Mouse (Mus musculus) midbrain, postnatal 0 days (tissue): Measurements from ENCODE around the gene Ywhah. TPM values are rescaled to one million over a fixed set of nuclear protein-coding genes. Genes with fewer than 3 reads are reported as not detected.
A peak's percentile ranks its signal among the peaks of the same experiment; 100 is the strongest.
"Not testable (repeated sequence)": the region's sequence is repeated elsewhere in the genome, so short reads cannot be mapped to it uniquely, and the experiment has no call there.

Experiments
- ATAC-seq: fragments of 200-750 bp; cut with Nextera tagmentation; 2 replicates; pipeline ENCODE4 v1.8.0; 2017; ENCODE audit warnings: moderate number of reproducible peaks, mild to moderate bottlenecking, moderate TSS enrichment, moderate library complexity; ENCODE audit not compliant: low FRiP score
- DNase-seq: peaks from one replicate; pipeline ENCODE4 v3.0.0-alpha.2; 2015; ENCODE audit warnings: low spot score
- H3K27ac ChIP-seq: fragments of 300-500 bp; sonication (generic); 2 replicates; pipeline ENCODE4 v1.5.1; 2014; ENCODE audit warnings: low read depth, mild to moderate bottlenecking, low read length, mixed read lengths
- H3K27me3 ChIP-seq: fragments of 300-500 bp; sonication (generic); 2 replicates; pipeline ENCODE4 v1.6.1; 2014; ENCODE audit warnings: low read length, control low read depth, mixed read lengths; ENCODE audit not compliant: insufficient read depth
- H3K36me3 ChIP-seq: fragments of 300-500 bp; sonication (generic); 2 replicates; pipeline ENCODE4 v1.6.1; 2014; ENCODE audit warnings: low read length, control low read depth, mixed read lengths; ENCODE audit not compliant: insufficient read depth
- H3K4me1 ChIP-seq: fragments of 300-500 bp; sonication (generic); 2 replicates; pipeline ENCODE4 v1.6.1; 2014; ENCODE audit warnings: mild to moderate bottlenecking, control low read depth, antibody characterized with exemption, low read length, mixed read lengths; ENCODE audit not compliant: insufficient read depth
- H3K4me2 ChIP-seq: fragments of 300-500 bp; sonication (generic); 2 replicates; pipeline ENCODE4 v1.6.1; 2014; ENCODE audit warnings: low read depth, mild to moderate bottlenecking, low read length, mixed read lengths; ENCODE audit not compliant: poor library complexity, severe bottlenecking
- H3K4me3 ChIP-seq: fragments of 300-500 bp; sonication (generic); 2 replicates; pipeline ENCODE4 v1.5.1; 2014; ENCODE audit warnings: low read depth, mild to moderate bottlenecking, low read length, moderate library complexity
- H3K9ac ChIP-seq: fragments of 300-500 bp; sonication (generic); replicated peaks from 2 replicates; pipeline ENCODE4 v1.6.1; 2014; ENCODE audit warnings: mild to moderate bottlenecking, low read length, moderate library complexity, mixed read lengths; ENCODE audit not compliant: poor library complexity, severe bottlenecking
- H3K9me3 ChIP-seq: fragments of 300-500 bp; sonication (generic); 2 replicates; pipeline ENCODE4 v1.6.1; 2016; ENCODE audit warnings: low read length, control low read depth
- CTCF ChIP-seq: IDR thresholded peaks from 2 replicates; pipeline ENCODE4 v1.5.1; 2016; ENCODE audit warnings: antibody characterized with exemption, mild to moderate bottlenecking
- WGBS: fragments of 180-500 bp; shearing (Covaris S2); extraction: QIAGEN DNeasy Blood & Tissue Kit; methylation state at CpG from one replicate; pipeline ENCODE4 v1.1.7; 2014; 5-methylcytosine and 5-hydroxymethylcytosine counted together
- polyA plus RNA-seq: library from polyadenylated mRNA; unstranded; fragments of >200 nt; fragmentation: Nextera tagmentation; extraction: Ambion mirVana; gene quantifications from 2 replicates; pipeline ENCODE4 v1.2.1, GENCODE M21; 2015
- total RNA-seq: library from RNA; depleted of rRNA; stranded (reverse); fragments of >200 nt; gene quantifications from 2 replicates; pipeline ENCODE4 v1.2.3, GENCODE M21; 2014

Ywhah gene
- total and polyA plus RNA-seq, 2 experiments from 2014 or later: 704 to 1,094 TPM

- no peak overlapping the region for H3K4me2 ChIP-seq
- TF ChIP-seq CTCF: no peak
- H3K27me3 ChIP-seq: no peaks in the 10 kb centered on the region
- H3K9me3 ChIP-seq: no peaks in the 10 kb centered on the region
- ATAC-seq (no peak), DNase-seq (no peak)
- H3K27ac ChIP-seq: no peak overlapping the region
- H3K4me1 ChIP-seq: peaks cover 6% of the 10 kb centered on the region; the same call in 1 of the 2 replicates
- no peaks in the 10 kb centered on the region for H3K36me3 ChIP-seq
- 38% methylated on average over 3 of the region's 3 CpGs for WGBS
- no peak overlapping the region for H3K9ac ChIP-seq
- no peak overlapping the region for H3K4me3 ChIP-seq
These were observed 16.3 kb downstream of the Ywhah start for GRCm38 (mm10) chr5:33034916-33035315.

GRCm38 (mm10) chr5:33038656-33039509, 20.3 kb downstream of the Ywhah start:
- WGBS: 47% methylated on average over 13 of the region's 13 CpGs

GRCm38 (mm10) chr5:33039510-33039911, 20.9 kb downstream of the Ywhah start:
- Histone ChIP-seq H3K27ac (no peak overlapping the region), H3K27me3 (no peaks in the 10 kb centered on the region), H3K4me2 (peak overlapping the region; percentile 36), H3K9me3 (no peaks in the 10 kb centered on the region), H3K9ac (no peak overlapping the region), H3K4me3 (peak overlapping the region; percentile 1; the same call in 1 of the 2 replicates), H3K36me3 (no peaks in the 10 kb centered on the region), H3K4me1 (no peaks in the 10 kb centered on the region)
- peak; percentile 72 for DNase-seq
- ATAC-seq: peak; percentile 49; the same call in 1 of the 2 replicates
- 4% methylated on average over 13 of the region's 13 CpGs for WGBS
- peak; percentile 80 for TF ChIP-seq CTCF

More at GRCm38 (mm10) chr5:33038656-33039509, 20.3 kb downstream of the Ywhah start:
- no peak overlapping the region for H3K27ac ChIP-seq
- DNase-seq (no peak), ATAC-seq (no peak)
- H3K36me3 ChIP-seq: no peaks in the 10 kb centered on the region
- H3K27me3 ChIP-seq: no peaks in the 10 kb centered on the region
- H3K4me1 ChIP-seq: no peaks in the 10 kb centered on the region
- no peak overlapping the region for H3K9ac ChIP-seq
- H3K4me3 ChIP-seq: peak overlapping the region; percentile 1; the same call in 1 of the 2 replicates
- peak overlapping the region; percentile 36; the same call in 1 of the 2 replicates for H3K4me2 ChIP-seq
- no peak for TF ChIP-seq CTCF
- H3K9me3 ChIP-seq: no peaks in the 10 kb centered on the region

- not testable (repeated sequence) for H3K27ac ChIP-seq, H3K4me1 ChIP-seq, H3K36me3 ChIP-seq, H3K4me3 ChIP-seq, ATAC-seq, H3K27me3 ChIP-seq, H3K9ac ChIP-seq, H3K9me3 ChIP-seq, H3K4me2 ChIP-seq, DNase-seq
- 91% methylated on average over 1 of the region's 1 CpGs for WGBS
These were observed 22.1 kb downstream of the Ywhah start for GRCm38 (mm10) chr5:33040735-33041134.

- H3K9ac ChIP-seq: no peak overlapping the region
- no peak overlapping the region for H3K27ac ChIP-seq
- ATAC-seq (no peak), DNase-seq (no peak)
- H3K36me3 ChIP-seq: no peaks in the 10 kb centered on the region
- no peaks in the 10 kb centered on the region for H3K4me1 ChIP-seq
- 80% methylated on average over 10 of the region's 10 CpGs for WGBS
- no peak overlapping the region for H3K4me2 ChIP-seq
- no peaks in the 10 kb centered on the region for H3K27me3 ChIP-seq
- H3K4me3 ChIP-seq: no peak overlapping the region
- TF ChIP-seq CTCF: no peak
- H3K9me3 ChIP-seq: no peaks in the 10 kb centered on the region
These were observed 24.8 kb downstream of the Ywhah start for GRCm38 (mm10) chr5:33043397-33043796.

- H3K9ac ChIP-seq: no peak overlapping the region
- H3K27me3 ChIP-seq: no peaks in the 10 kb centered on the region
- TF ChIP-seq CTCF: no peak
- no peak overlapping the region for H3K4me2 ChIP-seq
- H3K4me1 ChIP-seq: no peaks in the 10 kb centered on the region
- no peak overlapping the region for H3K4me3 ChIP-seq
- no peaks in the 10 kb centered on the region for H3K9me3 ChIP-seq
- no peaks in the 10 kb centered on the region for H3K36me3 ChIP-seq
- no peak overlapping the region for H3K27ac ChIP-seq
- WGBS: 93% methylated on average over 12 of the region's 12 CpGs
- DNase-seq (no peak), ATAC-seq (no peak)
These were observed 26.2 kb downstream of the Ywhah start for GRCm38 (mm10) chr5:33044636-33045315.
